Mouse (Mus musculus) cerebellum, adult 8-10 months (tissue): ENCODE measurements at regions not wholly inside any gene's neighbourhood (a gene's known extent, or its start where the extent isn't known, plus 50 kb on each side); places are given as distances from the start of the nearest gene placed in this dataset.

Experiments used
- DNase-seq: peaks from one replicate; pipeline ENCODE4 v3.0.0; 2022

DNA sequence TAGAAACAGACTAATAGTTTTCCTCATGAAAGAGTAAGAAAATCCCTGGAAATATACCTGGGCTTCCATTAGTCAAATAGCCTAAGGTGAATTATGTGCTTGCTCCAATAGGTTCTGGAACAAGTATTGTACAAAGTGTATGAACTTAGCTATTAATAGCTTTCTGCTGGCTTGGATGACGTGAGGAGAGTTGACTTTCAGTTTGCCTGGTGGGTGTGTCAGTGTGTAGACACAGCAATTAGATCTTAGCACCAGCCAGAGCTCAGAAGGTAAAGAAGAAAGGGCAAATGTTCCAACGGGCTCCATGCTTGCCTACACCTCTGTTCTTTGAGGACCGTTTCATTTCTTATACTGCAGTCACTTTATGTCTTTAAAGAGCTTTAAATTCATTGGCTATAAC lies 654.8 kb upstream of the Mef2c start:
- DNase-seq: no peak

DNA sequence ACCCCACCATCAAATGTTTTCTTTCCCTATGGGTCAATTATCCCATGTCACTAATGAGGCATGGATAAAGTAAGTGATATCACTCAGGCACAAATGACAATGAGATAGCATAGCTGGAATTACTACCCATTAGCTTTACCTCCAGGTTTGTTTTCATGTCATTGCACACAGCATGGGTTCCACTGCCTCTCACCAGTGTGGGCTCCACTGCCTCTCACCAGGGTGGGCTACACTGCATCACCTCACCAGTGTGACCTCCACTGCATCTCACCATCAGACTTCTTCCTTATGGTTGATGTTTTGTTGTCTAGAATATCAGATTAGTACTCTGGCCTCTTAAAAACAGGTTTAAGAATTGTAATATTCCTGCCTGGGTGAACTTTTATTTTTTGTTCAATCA lies 634.0 kb upstream of the Mef2c start:
- DNase-seq: no peak

DNA sequence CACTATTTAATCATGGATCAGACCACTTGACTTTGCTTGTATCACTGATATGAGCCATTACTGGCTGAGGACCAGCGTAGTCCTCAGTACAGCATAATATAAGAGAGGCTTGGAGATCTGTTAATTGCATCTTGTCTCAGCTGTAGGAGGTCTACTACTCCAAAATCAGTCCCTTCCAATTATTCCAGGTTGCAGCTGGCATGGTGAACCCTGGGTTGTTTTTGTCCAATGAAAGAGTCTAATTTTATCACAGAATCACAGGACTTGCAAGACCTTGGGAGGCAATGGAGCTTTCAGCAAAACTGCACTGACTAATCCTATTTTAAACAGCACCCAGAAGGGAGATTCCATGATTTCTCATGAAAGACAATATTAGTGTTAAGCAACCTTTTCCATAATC lies 629.7 kb upstream of the Mef2c start:
- DNase-seq: no peak

DNA sequence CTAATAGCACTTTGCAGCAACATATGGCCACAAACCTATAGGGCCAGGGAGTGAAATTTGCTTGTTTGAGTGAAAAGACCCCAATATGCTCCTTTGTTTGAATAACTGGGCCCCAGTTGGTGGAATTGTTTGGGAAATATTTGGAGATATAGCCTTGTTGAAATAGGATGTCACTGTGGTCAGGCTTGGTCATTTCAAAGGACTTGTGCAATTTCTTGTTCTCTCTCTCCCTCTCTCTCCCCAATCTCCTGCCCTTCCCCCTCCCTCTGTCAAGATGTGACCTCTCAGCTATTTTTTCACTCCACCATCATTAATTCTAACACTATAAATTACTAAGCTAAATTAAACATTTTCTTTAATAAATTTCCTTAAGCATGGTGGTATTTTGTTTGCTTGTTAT lies 620.5 kb upstream of the Mef2c start:
- no peak for DNase-seq

DNA sequence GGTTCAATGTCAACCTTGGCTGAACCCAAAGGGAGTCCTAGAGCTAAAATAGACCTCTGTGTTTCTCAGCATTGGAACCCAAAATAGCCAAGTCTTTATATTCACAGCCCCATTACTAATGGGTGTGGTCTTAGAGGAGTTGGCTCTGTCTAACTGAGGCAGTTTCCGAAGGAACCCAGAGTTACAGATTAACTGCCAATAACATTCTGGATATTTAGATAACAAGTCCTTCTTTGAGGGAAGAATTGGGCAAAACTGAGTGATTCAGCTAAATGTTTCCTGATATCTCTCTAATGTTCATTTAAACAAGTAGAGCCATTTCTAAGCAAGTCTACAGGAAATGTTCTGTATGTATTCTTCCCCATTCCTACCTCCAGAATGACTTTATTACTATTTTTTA lies 615.1 kb upstream of the Mef2c start:
- DNase-seq: no peak

DNA sequence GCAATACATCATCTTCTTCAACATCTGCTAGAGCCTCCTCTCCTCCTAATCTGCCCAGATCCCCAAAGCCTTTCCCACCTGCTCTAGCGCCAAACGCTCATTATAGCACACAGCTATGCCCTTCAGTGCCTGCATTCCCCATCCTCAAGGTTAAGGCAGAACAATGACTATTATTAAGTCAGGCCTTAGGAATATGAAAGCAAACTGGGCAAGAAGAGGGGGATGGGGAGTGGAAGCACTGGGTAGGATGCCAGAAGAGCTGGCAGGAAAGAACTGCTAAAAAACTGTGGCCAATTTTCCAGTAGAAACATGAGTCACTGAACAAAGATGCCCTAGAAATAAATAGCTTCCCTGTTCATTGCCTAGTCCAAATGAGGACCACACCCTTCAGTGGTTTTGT lies 611.1 kb upstream of the Mef2c start:
- no peak for DNase-seq

DNA sequence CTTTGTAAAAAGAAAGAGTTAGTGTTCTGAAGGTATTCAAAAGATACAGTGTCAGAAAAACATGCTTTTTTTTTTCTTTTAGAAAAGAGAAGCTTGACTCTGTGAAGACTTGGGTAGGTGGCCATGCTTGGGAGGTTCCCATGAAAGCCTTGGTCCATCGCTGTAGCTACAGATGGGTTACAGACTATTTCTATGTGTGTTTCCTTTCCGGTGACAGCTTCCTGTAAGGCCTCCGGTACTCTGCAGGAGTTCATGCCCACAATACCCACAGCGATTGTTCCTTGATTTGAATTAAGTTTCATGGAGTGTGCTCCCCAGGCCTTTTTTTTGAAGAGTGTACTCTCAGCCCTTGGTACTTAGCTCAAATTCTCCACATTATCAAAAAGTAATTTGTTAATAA lies 604.1 kb upstream of the Mef2c start:
- DNase-seq: no peak

DNA sequence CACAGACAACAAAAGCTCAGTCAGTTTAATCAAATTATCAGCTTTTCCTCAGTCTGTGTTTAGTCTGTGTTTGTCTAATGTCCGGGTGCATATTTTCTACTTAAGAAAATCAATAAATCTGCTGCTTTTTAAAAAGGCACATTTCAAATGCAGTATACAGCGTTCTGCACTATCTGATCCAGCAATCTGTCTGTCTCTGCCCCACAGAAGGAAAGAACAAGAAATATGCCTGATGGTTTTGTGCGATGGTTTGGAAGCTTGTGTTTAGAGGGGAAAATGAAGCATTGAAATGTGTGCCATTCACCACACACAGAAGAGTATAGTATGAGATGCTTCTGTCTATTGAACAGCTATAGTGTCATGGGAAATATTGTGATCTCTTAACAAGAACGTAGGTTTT lies 601.7 kb upstream of the Mef2c start:
- no peak for DNase-seq

DNA sequence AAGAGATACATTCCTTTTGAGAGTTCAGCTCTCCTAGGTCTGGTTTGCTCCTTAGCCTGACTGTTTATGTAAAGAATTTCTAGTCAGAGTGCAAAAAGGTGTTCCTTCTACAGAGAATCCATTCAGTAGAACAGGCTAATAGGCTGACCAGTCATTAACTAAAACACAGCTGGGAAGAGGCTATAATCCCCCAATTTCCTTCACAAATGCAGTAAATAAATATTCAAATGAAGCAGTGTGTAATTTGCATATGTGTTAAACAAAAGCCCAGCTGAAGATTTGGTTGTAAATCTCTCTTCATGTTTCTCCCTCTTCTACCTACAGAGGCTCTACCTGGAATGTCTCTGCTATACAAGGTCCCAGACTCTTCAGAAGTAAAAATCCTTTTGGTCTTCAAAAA lies 600.2 kb upstream of the Mef2c start:
- DNase-seq: no peak

DNA sequence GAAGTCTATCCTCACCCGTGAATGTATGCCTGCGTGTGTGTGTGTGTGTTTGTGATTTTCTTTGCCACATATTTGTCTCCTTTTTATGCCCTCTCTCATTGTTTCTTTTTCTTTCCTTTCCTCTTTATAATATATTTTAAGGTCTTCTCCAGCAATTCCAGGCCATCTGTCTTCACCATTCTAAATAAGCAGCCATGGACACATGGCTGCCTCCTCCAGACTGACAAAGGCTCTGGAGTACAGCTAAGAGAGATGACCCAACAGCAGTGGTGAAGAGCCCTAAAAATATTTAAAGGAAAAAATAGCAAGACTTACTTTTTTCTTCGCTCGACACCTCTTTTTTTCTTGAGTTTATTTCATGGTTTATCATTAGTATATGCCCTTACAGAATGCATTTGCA lies 596.1 kb upstream of the Mef2c start:
- DNase-seq: no peak

DNA sequence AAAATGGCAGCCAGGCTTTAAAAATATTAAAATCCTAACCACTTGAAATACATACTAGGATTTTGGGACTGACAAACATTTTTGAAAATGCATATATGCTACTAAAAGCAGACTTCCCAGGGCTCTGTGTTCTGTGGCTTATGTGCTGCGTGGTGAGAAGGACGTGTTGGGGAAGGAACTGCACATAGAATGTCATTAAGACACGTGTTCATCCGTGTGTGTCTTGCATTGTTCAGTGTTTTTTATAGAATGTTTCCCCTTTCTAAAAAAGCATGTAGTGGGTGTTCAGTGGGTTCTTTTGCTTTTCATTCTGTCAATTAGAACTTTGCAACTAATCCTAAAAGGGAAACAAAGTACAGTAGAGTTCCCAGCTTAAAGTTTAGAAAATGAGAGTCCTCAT lies 594.7 kb upstream of the Mef2c start:
- DNase-seq: no peak

DNA sequence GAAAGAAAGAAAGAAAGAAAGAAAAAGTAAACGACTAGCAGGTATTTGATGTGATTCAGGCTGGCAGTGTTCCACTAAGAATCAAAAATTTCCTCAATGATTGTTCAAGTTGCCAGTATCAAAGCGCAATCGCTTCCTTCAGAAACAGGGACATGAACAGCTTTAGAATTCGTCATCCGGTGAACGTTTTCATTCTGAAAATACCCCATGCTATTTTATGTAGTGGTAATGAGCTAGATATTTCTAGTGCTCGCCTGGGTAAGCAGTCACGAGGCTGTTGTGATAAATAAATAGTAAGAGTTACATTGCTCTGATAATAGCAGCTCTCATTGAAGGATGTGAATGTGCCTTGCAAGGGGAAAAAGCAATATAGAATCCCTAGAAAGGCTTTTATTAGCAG lies 591.0 kb upstream of the Mef2c start:
- DNase-seq: no peak

DNA sequence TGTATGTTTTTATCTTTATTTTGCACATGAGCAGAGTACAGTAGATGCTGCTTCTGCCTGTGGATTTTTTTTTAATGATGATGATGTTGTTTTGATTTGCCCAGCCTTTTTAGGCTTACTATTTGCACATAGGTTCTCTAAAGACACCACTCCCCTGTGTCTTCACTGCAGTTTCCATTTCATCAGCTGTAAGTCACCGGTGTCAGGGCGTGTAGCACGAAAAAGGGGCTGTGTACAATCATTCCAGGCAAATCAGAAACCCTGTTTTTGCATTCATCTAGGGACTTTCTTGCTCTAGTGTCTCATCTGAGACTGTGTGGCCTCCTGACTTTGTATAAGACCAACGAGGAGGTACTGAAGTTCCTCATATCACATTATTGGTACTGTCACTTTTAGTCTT lies 588.6 kb upstream of the Mef2c start:
- no peak for DNase-seq

DNA sequence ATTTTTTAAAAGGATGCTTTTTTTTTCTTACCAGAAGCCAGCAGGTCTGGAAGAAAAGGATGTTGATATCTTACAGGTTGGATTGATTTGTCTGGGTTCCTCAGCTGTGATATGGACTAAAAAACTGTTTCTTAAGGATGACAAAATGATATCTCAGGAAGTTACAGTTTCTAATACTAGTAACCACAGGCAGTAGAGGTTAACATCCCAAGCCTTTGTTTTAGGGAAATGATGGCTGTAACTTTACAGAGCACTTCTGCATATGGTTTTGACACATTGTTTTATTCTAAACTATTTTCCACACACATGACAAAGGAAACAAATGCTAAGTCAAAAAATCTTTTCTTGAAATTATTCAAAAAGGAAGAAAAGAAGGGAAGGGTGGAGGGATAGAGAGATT lies 573.8 kb upstream of the Mef2c start:
- DNase-seq: no peak

DNA sequence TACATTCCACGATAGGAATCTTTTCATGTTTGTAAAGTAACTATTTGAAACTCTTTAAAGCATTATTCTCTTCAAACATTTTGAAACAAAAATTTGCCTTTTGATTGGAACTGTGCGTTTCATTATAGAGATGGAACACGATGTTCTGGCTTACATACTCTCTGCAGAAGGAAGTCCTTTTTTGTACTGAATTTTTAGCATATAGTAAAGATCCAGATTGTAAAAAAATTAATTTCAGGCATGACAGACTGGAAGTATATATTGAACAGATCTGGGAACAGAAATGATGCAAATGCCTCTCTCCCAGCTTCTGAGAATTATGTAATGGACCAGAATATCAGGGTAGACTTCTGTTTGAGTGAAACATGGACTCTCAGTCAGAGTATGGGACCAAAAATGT lies 566.0 kb upstream of the Mef2c start:
- no peak for DNase-seq

DNA sequence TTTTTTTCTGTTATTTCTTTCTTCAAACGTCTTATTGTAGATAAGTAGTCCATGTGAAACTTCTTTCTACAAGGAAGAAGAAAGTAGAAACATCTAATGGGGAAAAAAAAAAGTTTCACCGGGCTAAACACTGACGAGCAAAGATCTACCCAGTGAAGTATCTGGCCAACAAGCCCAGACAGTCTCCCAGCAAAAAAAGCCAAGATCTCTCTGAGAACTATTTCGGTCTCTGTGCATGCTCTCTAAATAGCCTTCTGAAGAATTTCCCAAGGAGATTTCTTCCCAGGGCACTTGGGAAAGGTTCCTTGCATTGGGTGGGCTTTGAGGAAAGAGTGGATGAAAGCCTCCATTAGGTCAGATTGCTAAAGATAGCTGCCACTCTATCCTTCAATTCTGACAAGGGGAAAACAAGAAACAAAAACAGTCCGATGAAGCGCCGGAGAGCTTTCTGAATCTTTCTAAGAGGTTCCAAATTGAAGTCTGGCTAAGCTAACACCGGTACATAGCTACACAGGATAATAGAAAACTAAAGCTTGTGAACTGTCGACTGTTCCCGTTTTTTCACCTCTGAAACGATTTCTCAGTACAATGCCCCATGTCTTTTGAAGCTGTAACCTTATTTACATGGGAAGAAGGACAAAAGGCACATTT lies 561.0 kb upstream of the Mef2c start:
- DNase-seq: no peak

DNA sequence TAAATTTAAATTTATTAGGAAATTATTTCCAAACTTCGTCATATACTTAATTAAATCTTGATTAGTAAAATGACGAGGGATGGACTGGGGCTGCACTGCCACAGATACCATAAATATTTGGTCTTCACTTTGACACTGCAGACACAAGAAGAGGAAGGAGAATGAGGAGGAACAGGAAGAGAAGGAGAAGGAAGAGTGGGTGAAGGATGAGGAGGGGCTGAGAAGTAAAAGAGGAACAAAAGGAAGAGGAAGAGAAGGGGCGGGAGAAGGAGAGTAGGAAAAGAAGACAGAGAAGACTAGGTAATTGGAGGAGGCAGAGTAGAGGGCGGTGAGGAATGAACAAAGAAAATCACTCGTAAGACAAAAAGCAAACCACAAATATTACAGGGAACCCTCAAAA lies 556.9 kb upstream of the Mef2c start:
- no peak for DNase-seq

DNA sequence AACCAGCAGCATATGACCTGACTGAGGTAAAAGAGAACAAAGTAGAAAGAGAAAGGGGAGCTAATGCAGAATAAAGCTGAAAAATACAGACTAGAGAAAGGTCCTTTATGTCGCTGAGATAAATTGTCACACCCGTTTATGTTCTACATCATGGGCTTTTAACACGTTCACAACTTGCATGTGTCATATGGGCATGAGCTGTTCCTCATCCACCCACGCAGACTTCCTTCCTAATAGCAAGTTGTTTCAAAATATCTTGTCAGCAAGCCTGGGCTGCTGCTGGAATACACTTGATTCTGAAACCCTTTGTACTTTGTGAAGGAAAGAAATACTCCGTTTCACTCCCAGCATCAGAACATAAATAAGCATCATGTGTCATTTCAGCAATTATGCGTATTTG lies 554.3 kb upstream of the Mef2c start:
- no peak for DNase-seq

DNA sequence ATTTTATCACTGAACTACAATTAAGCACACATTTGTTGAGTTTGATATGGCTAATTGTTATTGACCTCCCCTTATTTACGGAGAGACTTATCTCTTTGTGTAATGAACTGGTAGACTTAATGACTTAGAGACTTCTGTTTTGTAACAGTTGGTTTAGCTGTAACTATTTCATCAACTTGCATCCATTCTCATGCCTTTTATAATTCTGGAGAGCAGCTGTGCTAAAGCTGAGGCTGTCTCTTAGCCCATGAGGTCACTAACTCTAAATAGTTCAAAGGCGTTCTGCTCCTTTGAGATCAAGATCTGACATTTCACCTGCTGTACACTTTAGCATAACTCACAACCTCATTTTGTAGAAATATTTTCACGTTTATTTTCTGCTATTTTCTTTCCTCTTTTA lies 541.5 kb upstream of the Mef2c start:
- DNase-seq: no peak

DNA sequence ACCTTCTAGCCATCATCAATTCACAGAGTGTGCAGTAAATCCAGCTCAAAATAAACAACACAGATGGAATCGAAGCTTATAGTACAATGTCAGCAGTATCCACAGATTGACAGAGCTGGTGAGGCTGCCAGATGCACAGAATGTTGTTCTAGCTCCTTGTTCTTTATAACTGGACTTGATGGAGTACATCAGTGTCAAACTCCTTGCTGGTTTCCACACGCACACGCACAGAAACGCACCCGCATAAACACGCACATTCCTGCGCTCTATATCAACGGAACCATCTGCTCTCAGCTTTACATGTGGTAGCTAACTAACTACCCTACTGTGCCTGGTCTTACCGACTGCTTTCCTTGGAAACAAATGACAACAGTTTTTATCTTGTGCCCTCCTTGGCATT lies 532.1 kb upstream of the Mef2c start:
- DNase-seq: no peak

DNA sequence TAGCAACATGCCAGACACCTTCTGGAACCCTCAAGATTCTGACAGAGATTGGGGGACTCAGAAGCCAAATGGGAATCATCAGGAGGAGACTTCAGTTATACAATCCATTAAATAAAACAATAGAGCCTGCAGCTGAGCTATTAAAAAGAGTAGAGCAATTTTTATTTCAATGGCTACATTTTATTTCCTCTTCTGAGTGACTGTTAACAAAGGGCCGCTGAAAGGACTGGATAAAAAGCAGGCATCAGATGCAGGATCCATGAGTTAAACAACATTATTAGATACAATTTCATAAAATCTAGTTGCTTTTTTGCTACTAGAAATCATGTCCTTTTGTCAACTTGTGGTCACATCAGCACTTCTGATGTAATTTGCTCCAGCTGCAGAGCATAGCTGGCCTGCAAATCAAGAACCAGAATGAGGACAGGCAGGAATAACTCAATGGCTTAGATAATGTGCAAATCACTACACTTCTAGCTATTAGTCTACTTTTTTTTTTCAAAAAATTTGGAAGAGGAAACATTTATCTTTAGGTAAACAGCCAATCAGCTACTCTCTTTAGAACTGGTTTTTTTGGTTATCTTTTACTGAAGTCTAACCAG lies 529.5 kb upstream of the Mef2c start:
- no peak for DNase-seq

DNA sequence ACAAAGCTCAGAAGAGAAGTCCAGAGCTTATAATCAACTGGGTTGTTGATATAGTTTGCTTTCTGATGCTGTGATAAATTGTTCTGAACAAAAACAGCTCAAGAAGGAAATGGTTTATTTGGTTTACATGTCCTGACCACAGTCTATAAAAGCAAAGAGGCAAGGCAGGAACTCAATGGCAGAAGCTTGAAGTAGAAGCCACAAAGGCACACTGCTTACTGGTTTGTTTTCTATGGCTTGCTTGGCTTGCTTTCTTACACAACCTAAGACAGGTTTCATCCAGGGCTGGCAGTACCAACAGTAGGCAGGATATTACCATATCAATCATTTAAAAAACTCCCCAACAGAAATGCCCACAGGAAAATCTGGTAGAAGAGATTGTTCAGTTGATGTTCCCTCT lies 502.7 kb upstream of the Mef2c start:
- DNase-seq: no peak

DNA sequence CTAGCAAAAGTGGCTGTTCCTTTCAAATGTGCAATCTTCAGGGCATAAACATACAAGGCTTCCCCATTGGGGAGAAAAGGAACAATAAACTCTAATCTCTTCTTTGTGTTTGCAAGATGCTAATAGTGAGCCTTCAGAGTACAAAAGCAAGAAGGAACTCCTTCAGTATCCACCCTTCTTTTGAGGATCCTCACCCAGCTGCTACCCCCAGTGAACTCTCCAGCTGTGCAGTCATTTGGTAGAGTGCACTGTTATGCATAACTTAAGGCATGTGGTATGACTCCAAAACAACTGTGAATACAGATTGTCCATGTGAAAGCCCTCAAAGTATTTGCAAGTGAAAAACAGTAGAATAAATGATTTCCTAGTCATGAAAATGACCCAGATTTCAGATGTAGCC lies 487.1 kb upstream of the Mef2c start:
- no peak for DNase-seq

DNA sequence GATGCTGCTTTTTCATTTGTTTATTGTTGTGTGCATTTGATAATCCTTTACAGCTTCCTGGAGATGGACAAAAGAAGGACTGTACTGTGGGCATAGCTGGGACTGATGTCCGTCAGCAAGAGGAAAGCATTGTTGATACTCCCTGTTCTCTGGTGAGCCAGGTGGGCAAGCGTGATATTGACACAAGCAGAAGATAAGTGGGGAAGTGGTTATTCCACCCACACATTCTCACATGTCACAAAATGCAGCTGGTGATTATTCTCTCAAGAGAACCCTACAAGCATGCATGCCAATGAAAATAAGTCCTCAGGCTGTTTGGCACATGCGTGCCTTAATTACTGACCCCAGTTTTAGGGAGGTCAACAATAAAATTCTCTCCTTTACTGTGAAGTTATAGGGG lies 483.0 kb upstream of the Mef2c start:
- DNase-seq: no peak

DNA sequence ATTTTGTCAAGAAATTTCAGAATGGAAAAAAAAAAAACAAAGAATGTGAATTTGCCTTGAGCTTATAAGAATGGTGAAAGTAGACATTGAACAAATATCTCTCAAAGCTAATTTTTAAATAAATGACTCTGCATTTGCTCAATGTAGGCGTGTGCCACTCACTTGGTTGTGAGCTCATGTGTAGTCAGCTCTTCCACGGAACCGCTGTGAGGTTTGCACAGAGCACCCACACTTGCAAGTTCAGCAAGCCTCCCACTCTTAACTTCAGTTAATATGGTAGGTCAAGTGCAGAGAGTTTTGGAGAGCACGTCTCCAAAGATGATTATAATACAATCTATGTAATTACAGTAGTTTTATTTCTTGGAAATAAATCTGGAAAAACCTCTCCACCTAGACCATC lies 479.9 kb upstream of the Mef2c start:
- no peak for DNase-seq

DNA sequence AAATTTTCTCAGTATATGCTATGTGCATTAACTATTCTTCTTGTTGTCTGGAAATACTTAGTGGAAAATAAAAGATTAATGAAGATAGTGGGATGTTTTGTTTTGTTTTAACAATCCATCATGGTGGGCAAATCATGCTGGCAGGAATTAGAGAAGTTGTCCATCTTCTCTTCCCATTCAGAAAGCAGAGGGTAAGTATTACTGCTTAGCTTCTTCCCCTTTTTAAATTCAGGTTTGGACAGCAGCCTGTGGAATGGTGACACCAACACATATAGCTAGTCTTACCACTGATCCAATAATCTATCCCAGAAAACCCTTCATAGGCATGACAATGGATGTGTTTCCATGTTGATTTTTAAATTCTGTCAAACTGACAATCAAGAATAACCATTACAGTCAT lies 467.9 kb upstream of the Mef2c start:
- no peak for DNase-seq
